Mouse (Mus musculus): ENCODE results near the gene Tuba3b.

DNA sequence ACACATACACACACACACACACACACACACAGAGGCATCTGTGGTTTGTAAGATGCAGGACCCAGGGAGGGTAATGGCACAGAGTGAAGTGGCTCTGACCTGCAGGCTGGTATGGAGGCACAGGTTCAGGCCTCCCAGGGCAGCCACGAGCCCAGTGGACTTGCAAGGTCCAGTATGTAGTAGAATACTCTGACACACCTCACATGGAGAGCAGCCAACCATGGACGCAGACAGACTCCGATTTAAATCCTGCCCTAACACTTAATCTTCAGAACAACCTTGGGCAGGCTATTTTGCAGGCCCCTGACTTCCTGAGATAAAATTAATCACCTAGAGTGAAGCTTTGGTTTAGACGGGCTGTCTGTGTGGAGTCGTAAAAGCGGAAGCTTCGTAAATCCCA lies 21.6 kb upstream of the Tuba3b start:
- TF ChIP-seq CTCF (IDR thresholded peaks at IDR 0.05; ENCODE audit: low read depth, low read length) (no peak), TAL1 (conservative IDR thresholded peaks at IDR 0.05; ENCODE audit: low read depth, low read length) (no peak)
